Mouse (Mus musculus): ENCODE measurements around the gene Bik. TPM values are rescaled to one million over a fixed set of nuclear protein-coding genes. Genes with fewer than 3 reads are reported as not detected.

Bik gene
- polyA plus RNA-seq (2015; fragmentation: Nextera tagmentation; extraction: Ambion mirVana): 15.2 and 15.5 TPM in 2 replicates

- under 1% methylated on average over 45 of the region's 45 CpGs for WGBS
- H3K4me3 ChIP-seq (ENCODE audit: low read length): peak within 1 kb of the TSS; percentile 59
- ATAC-seq (ENCODE audit: low read depth): peak; percentile 79; the same call in 1 of the 2 replicates
- H3K4me2 ChIP-seq (ENCODE audit: low read depth, low read length): peak within 1 kb of the TSS; percentile 80
- H3K36me3 ChIP-seq (ENCODE audit: control insufficient read depth, insufficient read depth, low read length): no peaks in the 10 kb centered on the region
- no peak within 1 kb of the TSS for H3K27ac ChIP-seq (ENCODE audit: low read length)
- H3K9ac ChIP-seq (ENCODE audit: low read length): peak within 1 kb of the TSS; percentile 67
- H3K27me3 ChIP-seq (ENCODE audit: control insufficient read depth, insufficient read depth, low read depth, low read length): peaks cover 29% of the 10 kb centered on the region; the same call in 1 of the 2 replicates
- H3K4me1 ChIP-seq (replicated peaks; ENCODE audit: control insufficient read depth, insufficient read depth, low read length): peaks cover 18% of the 10 kb centered on the region
- H3K9me3 ChIP-seq (ENCODE audit: control insufficient read depth, low read length): no peaks in the 10 kb centered on the region
Measured at GRCm38 (mm10) chr15:83526424-83527091, at the start of gene Bik. Gene Bik (plus strand): TSS chr15:83526862.

- Histone ChIP-seq H3K27me3 (ENCODE audit: control insufficient read depth, insufficient read depth, low read depth, low read length) (no peaks in the 10 kb centered on the region), H3K4me3 (ENCODE audit: low read length) (no peak overlapping the region), H3K4me2 (ENCODE audit: low read depth, low read length) (no peak overlapping the region), H3K9ac (ENCODE audit: low read length) (no peak overlapping the region), H3K36me3 (ENCODE audit: control insufficient read depth, insufficient read depth, low read length) (no peaks in the 10 kb centered on the region), H3K4me1 (replicated peaks; ENCODE audit: control insufficient read depth, insufficient read depth, low read length) (peaks cover 9% of the 10 kb centered on the region), H3K27ac (ENCODE audit: low read length) (no peak overlapping the region), H3K9me3 (ENCODE audit: control insufficient read depth, low read length) (no peaks in the 10 kb centered on the region)
- 71% methylated on average over 3 of the region's 3 CpGs for WGBS
- no peak for ATAC-seq (ENCODE audit: low read depth)
Measured at GRCm38 (mm10) chr15:83478096-83478495, 48.6 kb upstream of the Bik start.

- H3K9ac ChIP-seq (ENCODE audit: low read length): no peak overlapping the region
- no peak overlapping the region for H3K27ac ChIP-seq (ENCODE audit: low read length)
- H3K9me3 ChIP-seq (ENCODE audit: control insufficient read depth, low read length): no peaks in the 10 kb centered on the region
- H3K36me3 ChIP-seq (ENCODE audit: control insufficient read depth, insufficient read depth, low read length): no peaks in the 10 kb centered on the region
- peaks cover 1% of the 10 kb centered on the region; the same call in 1 of the 2 replicates for H3K4me1 ChIP-seq (replicated peaks; ENCODE audit: control insufficient read depth, insufficient read depth, low read length)
- H3K27me3 ChIP-seq (ENCODE audit: control insufficient read depth, insufficient read depth, low read depth, low read length): no peaks in the 10 kb centered on the region
- 82% methylated on average over 4 of the region's 4 CpGs for WGBS
- no peak overlapping the region for H3K4me3 ChIP-seq (ENCODE audit: low read length)
- no peak for ATAC-seq (ENCODE audit: low read depth)
- H3K4me2 ChIP-seq (ENCODE audit: low read depth, low read length): no peak overlapping the region
Measured at GRCm38 (mm10) chr15:83479818-83480217, 46.8 kb upstream of the Bik start.

- ATAC-seq (ENCODE audit: low read depth): no peak
- H3K4me1 ChIP-seq (replicated peaks; ENCODE audit: control insufficient read depth, insufficient read depth, low read length): no peaks in the 10 kb centered on the region; the same call in 1 of the 2 replicates
- H3K9me3 ChIP-seq (ENCODE audit: control insufficient read depth, low read length): no peaks in the 10 kb centered on the region
- H3K27ac ChIP-seq (ENCODE audit: low read length): no peak overlapping the region
- H3K9ac ChIP-seq (ENCODE audit: low read length): no peak overlapping the region
- H3K4me3 ChIP-seq (ENCODE audit: low read length): no peak overlapping the region
- H3K36me3 ChIP-seq (ENCODE audit: control insufficient read depth, insufficient read depth, low read length): no peaks in the 10 kb centered on the region
- no peak overlapping the region for H3K4me2 ChIP-seq (ENCODE audit: low read depth, low read length)
- WGBS: 61% methylated on average over 10 of the region's 10 CpGs
- no peaks in the 10 kb centered on the region for H3K27me3 ChIP-seq (ENCODE audit: control insufficient read depth, insufficient read depth, low read depth, low read length)
Measured at GRCm38 (mm10) chr15:83481236-83481780, 45.4 kb upstream of the Bik start.

- Histone ChIP-seq H3K4me3 (ENCODE audit: low read length) (no peak overlapping the region), H3K4me1 (replicated peaks; ENCODE audit: control insufficient read depth, insufficient read depth, low read length) (no peaks in the 10 kb centered on the region), H3K9me3 (ENCODE audit: control insufficient read depth, low read length) (no peaks in the 10 kb centered on the region), H3K36me3 (ENCODE audit: control insufficient read depth, insufficient read depth, low read length) (no peaks in the 10 kb centered on the region; the same call in 1 of the 2 replicates), H3K27me3 (ENCODE audit: control insufficient read depth, insufficient read depth, low read depth, low read length) (no peaks in the 10 kb centered on the region), H3K9ac (ENCODE audit: low read length) (no peak overlapping the region), H3K27ac (ENCODE audit: low read length) (no peak overlapping the region), H3K4me2 (ENCODE audit: low read depth, low read length) (no peak overlapping the region)
- 64% methylated on average over 8 of the region's 8 CpGs for WGBS
- no peak for ATAC-seq (ENCODE audit: low read depth)
Measured at GRCm38 (mm10) chr15:83482645-83483224, 43.9 kb upstream of the Bik start.

- H3K4me3 ChIP-seq (ENCODE audit: low read length): no peak overlapping the region
- no peaks in the 10 kb centered on the region for H3K27me3 ChIP-seq (ENCODE audit: control insufficient read depth, insufficient read depth, low read depth, low read length)
- no peak overlapping the region for H3K4me2 ChIP-seq (ENCODE audit: low read depth, low read length)
- H3K36me3 ChIP-seq (ENCODE audit: control insufficient read depth, insufficient read depth, low read length): no peaks in the 10 kb centered on the region; the same call in 1 of the 2 replicates
- no peaks in the 10 kb centered on the region for H3K4me1 ChIP-seq (replicated peaks; ENCODE audit: control insufficient read depth, insufficient read depth, low read length)
- no peak overlapping the region for H3K9ac ChIP-seq (ENCODE audit: low read length)
- no peak for ATAC-seq (ENCODE audit: low read depth)
- no peak overlapping the region for H3K27ac ChIP-seq (ENCODE audit: low read length)
- 30% methylated on average over 2 of the region's 2 CpGs for WGBS
- no peaks in the 10 kb centered on the region for H3K9me3 ChIP-seq (ENCODE audit: control insufficient read depth, low read length)
Measured at GRCm38 (mm10) chr15:83483482-83483881, 43.2 kb upstream of the Bik start.

GRCm38 (mm10) chr15:83484311-83484710 lies 42.4 kb upstream of the Bik start:
- H3K9me3 ChIP-seq (ENCODE audit: control insufficient read depth, low read length): no peaks in the 10 kb centered on the region
- ATAC-seq (ENCODE audit: low read depth): no peak
- H3K36me3 ChIP-seq (ENCODE audit: control insufficient read depth, insufficient read depth, low read length): no peaks in the 10 kb centered on the region; the same call in 1 of the 2 replicates
- H3K27me3 ChIP-seq (ENCODE audit: control insufficient read depth, insufficient read depth, low read depth, low read length): no peaks in the 10 kb centered on the region
- H3K4me1 ChIP-seq (replicated peaks; ENCODE audit: control insufficient read depth, insufficient read depth, low read length): no peaks in the 10 kb centered on the region
- 90% methylated on average over 10 of the region's 10 CpGs for WGBS
- no peak overlapping the region for H3K4me3 ChIP-seq (ENCODE audit: low read length)
- H3K4me2 ChIP-seq (ENCODE audit: low read depth, low read length): no peak overlapping the region
- no peak overlapping the region for H3K9ac ChIP-seq (ENCODE audit: low read length)
- H3K27ac ChIP-seq (ENCODE audit: low read length): no peak overlapping the region

- Histone ChIP-seq H3K36me3 (ENCODE audit: control insufficient read depth, insufficient read depth, low read length) (peaks cover 2% of the 10 kb centered on the region; the same call in 1 of the 2 replicates), H3K27me3 (ENCODE audit: control insufficient read depth, insufficient read depth, low read depth, low read length) (no peaks in the 10 kb centered on the region), H3K9ac (ENCODE audit: low read length) (no peak overlapping the region), H3K4me2 (ENCODE audit: low read depth, low read length) (no peak overlapping the region), H3K9me3 (ENCODE audit: control insufficient read depth, low read length) (no peaks in the 10 kb centered on the region), H3K4me3 (ENCODE audit: low read length) (no peak overlapping the region), H3K27ac (ENCODE audit: low read length) (no peak overlapping the region), H3K4me1 (replicated peaks; ENCODE audit: control insufficient read depth, insufficient read depth, low read length) (no peaks in the 10 kb centered on the region)
- peak; percentile 31; the same call in 1 of the 2 replicates for ATAC-seq (ENCODE audit: low read depth)
- 66% methylated on average over 9 of the region's 9 CpGs for WGBS
Measured at GRCm38 (mm10) chr15:83487477-83488115, 39.1 kb upstream of the Bik start.

GRCm38 (mm10) chr15:83489471-83489870 lies 37.2 kb upstream of the Bik start:
- no peak overlapping the region for H3K4me3 ChIP-seq (ENCODE audit: low read length)
- H3K27me3 ChIP-seq (ENCODE audit: control insufficient read depth, insufficient read depth, low read depth, low read length): no peaks in the 10 kb centered on the region
- no peak for ATAC-seq (ENCODE audit: low read depth)
- peaks cover 4% of the 10 kb centered on the region; the same call in 1 of the 2 replicates for H3K36me3 ChIP-seq (ENCODE audit: control insufficient read depth, insufficient read depth, low read length)
- H3K4me2 ChIP-seq (ENCODE audit: low read depth, low read length): no peak overlapping the region
- no peaks in the 10 kb centered on the region for H3K9me3 ChIP-seq (ENCODE audit: control insufficient read depth, low read length)
- no peak overlapping the region for H3K9ac ChIP-seq (ENCODE audit: low read length)
- H3K4me1 ChIP-seq (replicated peaks; ENCODE audit: control insufficient read depth, insufficient read depth, low read length): no peaks in the 10 kb centered on the region
- no peak overlapping the region for H3K27ac ChIP-seq (ENCODE audit: low read length)
- 73% methylated on average over 20 of the region's 20 CpGs for WGBS
